Mouse (Mus musculus): ENCODE results near the gene Ptma.

Ptma gene

GRCm38 (mm10) chr1:86515715-86516410 lies 10.7 kb upstream of the Ptma start:
- no peak for DNase-seq (ENCODE audit: low spot score in 2 of 2)

GRCm38 (mm10) chr1:86517076-86517475 lies 9.4 kb upstream of the Ptma start:
- DNase-seq (ENCODE audit: low spot score in 2 of 2), result no peak

GRCm38 (mm10) chr1:86520361-86520760 lies 6.2 kb upstream of the Ptma start:
- no peak for DNase-seq (ENCODE audit: low spot score in 2 of 2)

GRCm38 (mm10) chr1:86522286-86522871 lies 4.1 kb upstream of the Ptma start:
- peak in 1 of 2 experiments; percentile 31 for DNase-seq (ENCODE audit: low spot score in 2 of 2)

- DNase-seq (ENCODE audit: low spot score in 2 of 2), result no peak
Observed at GRCm38 (mm10) chr1:86523776-86524618, 2.5 kb upstream of the Ptma start.

GRCm38 (mm10) chr1:86524619-86525498 lies 1.7 kb upstream of the Ptma start:
- peak; percentile 99 to 100 for DNase-seq (ENCODE audit: low spot score in 2 of 2)

GRCm38 (mm10) chr1:86525499-86526115 lies 919 bp upstream of the Ptma start:
- DNase-seq (ENCODE audit: low spot score in 2 of 2), result no peak

- DNase-seq (ENCODE audit: low spot score in 2 of 2), result peak; percentile 63 to 64
Observed at GRCm38 (mm10) chr1:86526789-86527598, 468 bp downstream of the Ptma start.

- peak; percentile 91 to 98 for DNase-seq (ENCODE audit: low spot score in 2 of 2)
Observed at GRCm38 (mm10) chr1:86527599-86528486, 1.3 kb downstream of the Ptma start.

- peak; percentile 48 to 53 for DNase-seq (ENCODE audit: low spot score in 2 of 2)
Observed at GRCm38 (mm10) chr1:86528571-86529180, 2.1 kb downstream of the Ptma start.

- DNase-seq (ENCODE audit: low spot score in 2 of 2), result no peak
Observed at GRCm38 (mm10) chr1:86529590-86529989, 3.1 kb downstream of the Ptma start.

- DNase-seq (ENCODE audit: low spot score in 2 of 2), result no peak
Observed at GRCm38 (mm10) chr1:86530871-86531546, 4.5 kb downstream of the Ptma start.

- peak in 1 of 2 experiments; percentile 16 for DNase-seq (ENCODE audit: low spot score in 2 of 2)
Observed at GRCm38 (mm10) chr1:86531547-86532321, 5.2 kb downstream of the Ptma start.

- DNase-seq (ENCODE audit: low spot score in 2 of 2), result peak; percentile 87 to 97
Observed at GRCm38 (mm10) chr1:86532362-86533051, 6.0 kb downstream of the Ptma start.

GRCm38 (mm10) chr1:86533411-86534130 lies 7.0 kb downstream of the Ptma start:
- DNase-seq (ENCODE audit: low spot score in 2 of 2), result no peak

GRCm38 (mm10) chr1:86538383-86538782 lies 11.9 kb downstream of the Ptma start:
- peak in 1 of 2 experiments; percentile 46 for DNase-seq (ENCODE audit: low spot score in 2 of 2)

Measured in thymus, postnatal 10 days (tissue).